Mouse (Mus musculus) layer of hippocampus, adult 11-12 months (tissue): Measurements from ENCODE around the gene Pde6c.
A peak's percentile ranks its signal among the peaks of the same experiment; 100 is the strongest.

Experiments
- DNase-seq: peaks from one replicate; pipeline ENCODE4 v3.0.0; 2022; ENCODE audit warnings: low spot score

The Pde6c gene

DNA sequence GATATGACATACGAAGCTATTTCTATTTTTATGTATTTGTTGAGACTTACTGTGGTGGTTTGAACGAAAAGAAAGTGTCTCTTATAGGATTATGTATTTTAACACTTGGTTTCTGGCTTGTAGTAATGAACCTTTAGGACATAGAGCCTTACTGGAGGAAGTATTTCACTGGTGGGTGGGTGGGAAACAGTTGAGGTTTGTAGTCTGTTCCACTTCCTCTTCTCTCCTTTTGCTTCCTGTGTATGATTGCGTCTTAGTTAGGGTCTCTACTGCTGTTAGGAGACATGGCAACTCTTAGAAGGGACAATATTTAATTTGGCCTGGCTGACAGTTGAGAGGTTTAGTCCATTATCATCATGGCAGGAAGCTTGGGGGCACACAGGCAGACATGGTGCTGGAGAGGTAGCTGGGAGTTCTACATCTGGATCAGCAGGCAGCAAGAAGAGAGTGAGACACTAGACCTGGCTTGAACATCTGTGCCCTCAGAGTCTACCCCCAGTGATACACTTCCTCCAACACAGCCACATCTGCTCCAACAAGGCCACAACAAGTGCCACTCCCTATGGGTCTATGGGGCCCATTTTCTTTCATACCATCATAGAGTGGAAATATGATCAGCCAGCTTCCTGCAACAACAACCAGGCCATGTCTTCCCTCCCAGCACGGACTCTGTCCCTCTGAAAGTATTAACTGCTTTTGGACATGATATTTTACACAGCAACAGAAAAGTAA is 11.1 kb downstream of the Pde6c start:
- DNase-seq, result no peak

GRCm38 (mm10) chr19:38156243-38156642 is 23.7 kb downstream of the Pde6c start:
- no peak for DNase-seq

GRCm38 (mm10) chr19:38161648-38162354 is 29.2 kb downstream of the Pde6c start:
- DNase-seq, result no peak

- no peak for DNase-seq
These were observed 32.1 kb downstream of the Pde6c start for GRCm38 (mm10) chr19:38164633-38165032.

DNA sequence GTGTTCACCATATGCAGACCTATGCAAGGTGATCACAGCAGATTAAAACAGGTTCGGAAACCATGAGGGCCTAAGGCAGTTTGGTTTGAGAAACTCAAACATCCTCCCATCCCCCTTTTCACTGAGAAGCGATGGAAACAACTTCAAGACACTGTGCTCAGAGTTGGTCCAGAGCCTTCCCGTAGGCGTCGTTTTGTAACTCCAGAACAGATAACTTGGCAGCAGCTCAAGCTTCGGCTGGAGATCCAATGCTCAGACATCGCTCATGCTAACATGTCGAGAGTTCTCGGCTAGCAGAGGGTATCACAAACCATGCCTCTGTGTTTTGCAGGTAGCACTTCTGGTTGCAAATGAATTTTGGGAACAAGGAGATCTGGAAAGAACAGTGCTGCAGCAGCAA is 47.1 kb downstream of the Pde6c start:
- peak; percentile 19 for DNase-seq

- DNase-seq, result no peak
These were observed 54.2 kb downstream of the Pde6c start for GRCm38 (mm10) chr19:38186631-38187344.

DNA sequence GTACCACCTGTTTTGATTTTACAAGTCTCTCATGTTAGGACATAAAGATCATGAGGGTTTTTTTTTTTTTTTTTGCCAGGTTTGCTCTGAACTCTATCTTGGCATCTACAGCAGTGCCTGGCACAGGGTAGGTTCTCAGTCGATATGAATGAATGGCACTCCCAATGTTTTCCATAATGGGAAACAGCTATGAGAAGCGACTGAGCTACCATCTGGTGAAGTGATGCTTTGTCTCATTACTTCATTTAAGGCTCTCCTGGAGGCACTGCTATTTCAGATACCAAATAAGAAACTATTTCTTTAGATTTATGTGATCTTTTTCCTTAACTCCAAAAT is 54.7 kb downstream of the Pde6c start:
- no peak for DNase-seq

DNA sequence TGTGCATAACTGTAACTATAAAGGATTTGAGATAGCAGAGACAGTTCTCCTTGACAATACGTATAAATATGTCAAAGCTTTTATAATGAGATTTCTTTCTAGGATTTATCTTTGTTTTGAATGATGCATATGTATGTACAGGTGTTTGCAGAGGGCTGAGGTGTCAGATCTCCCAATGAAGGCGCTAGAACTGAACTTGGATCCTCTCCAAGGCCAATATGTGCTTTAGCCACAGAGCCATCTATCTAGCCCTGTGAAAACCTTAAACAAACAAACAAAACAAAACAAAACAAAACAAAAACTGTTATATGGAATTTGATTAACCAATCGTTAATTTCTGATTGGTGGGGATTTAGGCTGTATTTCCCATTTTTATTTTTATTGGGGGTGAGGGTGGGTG is 58.0 kb downstream of the Pde6c start:
- no peak for DNase-seq

- DNase-seq, result no peak
These were observed 58.9 kb downstream of the Pde6c start for GRCm38 (mm10) chr19:38191446-38191845.

DNA sequence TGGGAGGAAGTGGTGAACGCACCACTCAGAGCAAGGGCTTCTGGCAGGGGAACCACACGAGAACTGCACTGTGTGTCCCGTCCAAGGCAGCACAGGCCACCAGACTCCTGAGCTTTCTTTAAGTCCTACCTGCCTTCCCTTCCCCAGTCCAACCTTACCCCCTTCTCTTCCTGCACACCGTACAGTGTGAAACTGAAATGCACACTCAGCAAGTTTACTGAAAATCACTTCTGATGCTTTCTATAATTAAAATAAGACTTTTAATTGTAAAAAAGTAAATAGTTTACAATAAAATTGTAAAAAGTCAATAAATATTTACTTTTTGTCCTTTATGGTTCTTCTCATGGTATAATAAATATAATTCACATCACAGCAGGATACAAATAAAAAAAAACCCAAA is 62.7 kb downstream of the Pde6c start:
- DNase-seq, result no peak

DNA sequence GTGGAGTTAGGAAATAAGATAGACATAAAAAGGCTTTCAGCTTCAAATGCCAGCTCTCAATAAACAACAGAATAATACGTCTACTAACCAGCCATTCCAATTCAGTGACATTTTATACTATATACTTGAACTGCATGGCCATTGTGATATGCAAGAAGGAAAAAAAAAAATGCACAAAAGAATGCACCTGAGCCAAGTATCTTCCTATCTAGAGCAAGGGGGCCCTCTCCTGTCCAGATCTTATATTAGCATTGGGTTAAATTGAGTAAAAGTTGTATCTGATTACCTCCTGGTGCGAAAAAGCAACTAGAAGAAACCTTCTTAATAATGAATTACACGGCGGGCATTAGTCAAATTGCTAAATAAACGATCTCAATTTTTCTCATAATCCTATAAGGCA is 66.2 kb downstream of the Pde6c start:
- DNase-seq, result peak; percentile 39

DNA sequence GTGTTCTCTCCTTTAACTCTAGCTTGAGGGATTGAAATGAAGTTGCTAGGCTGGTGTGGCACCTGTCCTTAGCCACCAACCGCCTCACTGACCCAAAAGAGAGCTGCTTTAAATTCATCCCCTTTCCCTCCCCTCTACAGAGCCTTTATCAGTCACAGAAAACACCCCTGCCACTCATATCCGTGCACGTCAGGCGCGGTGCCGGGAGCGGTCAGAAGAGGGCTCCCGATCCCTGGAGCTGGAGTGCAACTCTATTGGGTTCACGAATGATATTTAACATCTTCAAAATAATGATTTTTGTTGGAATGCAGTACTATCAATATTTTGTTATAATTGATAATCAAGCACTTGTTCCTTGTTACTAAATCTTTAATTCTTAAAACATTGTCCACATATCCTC is 74.1 kb downstream of the Pde6c start:
- DNase-seq, result peak; percentile 23

GRCm38 (mm10) chr19:38217696-38218095 is 85.1 kb downstream of the Pde6c start:
- no peak for DNase-seq

GRCm38 (mm10) chr19:38223356-38223904 is 90.8 kb downstream of the Pde6c start:
- DNase-seq, result no peak

GRCm38 (mm10) chr19:38223905-38224684 is 91.5 kb downstream of the Pde6c start, which contains the start of gene Fra10ac1:
TSS of gene Fra10ac1 (minus strand) at chr19:38224156.
- DNase-seq, result peak; percentile 94

DNA sequence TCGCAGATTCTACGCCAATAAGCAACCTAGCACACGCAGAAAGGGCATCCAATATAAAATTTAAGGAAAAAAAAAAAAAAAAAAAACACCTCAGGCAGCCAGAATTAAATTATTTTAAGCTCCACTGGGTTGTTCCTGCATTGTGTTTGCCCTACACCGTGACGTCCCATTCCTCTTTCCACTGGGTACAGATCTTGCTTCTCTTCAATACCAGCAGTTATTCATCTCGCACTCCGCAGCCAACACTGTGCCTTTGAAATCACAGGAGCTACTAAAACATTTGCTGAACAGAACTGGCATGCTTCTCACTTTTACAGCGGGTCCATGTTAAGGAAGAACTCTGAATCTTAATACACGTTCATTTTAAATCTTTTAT is 92.1 kb downstream of the Pde6c start:
- DNase-seq, result peak; percentile 62

DNA sequence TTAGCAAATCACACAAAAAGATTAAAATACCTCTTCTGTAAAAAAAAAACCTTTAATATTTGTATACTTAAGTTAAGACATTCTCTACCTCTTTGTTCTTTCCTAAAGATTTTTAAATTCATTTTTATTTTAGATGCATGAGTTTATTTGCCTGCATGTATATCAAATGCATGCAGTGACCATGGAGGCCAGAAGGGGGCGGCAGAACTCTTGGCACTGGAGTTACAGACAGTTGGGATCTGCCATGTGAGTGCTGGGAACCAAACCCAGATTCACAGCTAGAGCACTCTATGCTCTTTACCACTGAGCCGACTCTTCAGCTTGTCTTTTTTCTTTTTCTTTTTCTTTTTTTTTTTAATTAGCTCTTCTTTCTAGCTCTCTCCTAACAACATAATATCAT is 96.1 kb downstream of the Pde6c start:
- DNase-seq, result no peak

DNA sequence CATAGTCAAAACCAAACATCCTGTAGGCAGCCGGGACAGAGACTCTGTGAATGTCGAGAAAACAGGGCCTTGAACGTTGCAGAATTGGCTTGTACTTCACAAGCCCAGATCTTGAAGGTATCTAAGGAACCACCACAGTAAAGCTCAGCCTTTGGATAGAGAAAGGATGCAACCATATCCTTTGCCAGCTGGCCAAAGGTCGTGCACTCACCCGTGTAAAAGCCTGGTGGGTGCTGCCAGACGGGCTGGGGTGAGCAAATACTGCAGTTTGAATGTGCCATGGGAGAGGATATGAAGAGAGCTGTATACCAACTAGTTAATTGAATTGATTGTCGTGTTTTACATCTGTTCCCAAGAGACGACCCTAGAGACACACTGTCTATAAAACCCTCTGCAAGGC is 99.5 kb downstream of the Pde6c start:
- no peak for DNase-seq

DNA sequence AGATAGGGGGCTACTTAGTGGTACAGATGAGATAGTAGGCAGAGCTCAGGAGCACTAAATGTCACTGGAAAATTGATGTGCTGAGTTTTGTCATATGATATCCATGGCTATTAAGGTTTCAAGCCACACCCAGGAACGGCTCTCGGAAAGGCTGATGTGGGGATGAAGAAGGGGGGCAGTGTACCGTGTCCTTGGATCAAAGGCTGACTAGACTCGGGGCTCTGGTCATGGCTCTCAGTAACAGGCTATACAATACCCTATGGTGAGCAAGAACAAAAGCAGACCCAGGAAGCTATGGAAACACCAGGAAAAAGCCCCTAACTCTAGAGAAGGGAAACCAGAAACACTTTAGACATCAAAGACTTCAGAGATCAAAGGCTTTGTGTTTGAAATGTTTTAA is 99.9 kb downstream of the Pde6c start:
- DNase-seq, result no peak
